Mouse (Mus musculus) retina, postnatal 1 day (tissue): ENCODE measurements around the gene Eml3.

ENCODE experiments used
- DNase-seq: peaks from one replicate; pipeline ENCODE4 v3.0.0-alpha.2; 2012

Eml3 gene

DNA sequence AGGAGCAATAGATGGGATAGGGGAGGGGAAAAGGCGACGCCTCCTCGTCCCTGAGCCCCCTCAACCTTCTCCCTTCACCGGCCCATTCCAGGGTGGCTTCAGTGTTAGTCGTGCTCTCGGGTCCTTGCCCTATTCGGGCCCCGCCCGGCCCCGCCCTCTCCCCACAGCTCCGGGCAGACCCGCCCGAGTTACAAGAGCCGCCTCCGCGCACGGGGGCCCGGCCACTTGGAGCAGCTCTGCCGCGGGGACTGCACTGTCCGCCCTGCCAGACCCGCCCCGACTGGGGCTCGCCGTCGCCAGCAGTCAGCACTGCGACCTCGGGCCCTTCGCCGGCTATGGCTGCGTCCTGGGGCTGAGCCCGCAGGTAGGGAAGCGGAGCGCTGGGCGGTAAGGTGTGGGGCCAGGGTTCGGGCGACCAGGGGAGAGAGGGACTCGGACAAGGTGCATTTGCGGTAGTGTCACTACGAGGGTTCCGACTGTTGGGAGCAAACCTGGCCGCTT is 59.8 kb downstream of the Eml3 start, which contains the start of gene Ahnak:
Ahnak (plus strand) TSS at position 219 of the 501 bp plus-strand sequence.
- DNase-seq: peak; percentile 48

DNA sequence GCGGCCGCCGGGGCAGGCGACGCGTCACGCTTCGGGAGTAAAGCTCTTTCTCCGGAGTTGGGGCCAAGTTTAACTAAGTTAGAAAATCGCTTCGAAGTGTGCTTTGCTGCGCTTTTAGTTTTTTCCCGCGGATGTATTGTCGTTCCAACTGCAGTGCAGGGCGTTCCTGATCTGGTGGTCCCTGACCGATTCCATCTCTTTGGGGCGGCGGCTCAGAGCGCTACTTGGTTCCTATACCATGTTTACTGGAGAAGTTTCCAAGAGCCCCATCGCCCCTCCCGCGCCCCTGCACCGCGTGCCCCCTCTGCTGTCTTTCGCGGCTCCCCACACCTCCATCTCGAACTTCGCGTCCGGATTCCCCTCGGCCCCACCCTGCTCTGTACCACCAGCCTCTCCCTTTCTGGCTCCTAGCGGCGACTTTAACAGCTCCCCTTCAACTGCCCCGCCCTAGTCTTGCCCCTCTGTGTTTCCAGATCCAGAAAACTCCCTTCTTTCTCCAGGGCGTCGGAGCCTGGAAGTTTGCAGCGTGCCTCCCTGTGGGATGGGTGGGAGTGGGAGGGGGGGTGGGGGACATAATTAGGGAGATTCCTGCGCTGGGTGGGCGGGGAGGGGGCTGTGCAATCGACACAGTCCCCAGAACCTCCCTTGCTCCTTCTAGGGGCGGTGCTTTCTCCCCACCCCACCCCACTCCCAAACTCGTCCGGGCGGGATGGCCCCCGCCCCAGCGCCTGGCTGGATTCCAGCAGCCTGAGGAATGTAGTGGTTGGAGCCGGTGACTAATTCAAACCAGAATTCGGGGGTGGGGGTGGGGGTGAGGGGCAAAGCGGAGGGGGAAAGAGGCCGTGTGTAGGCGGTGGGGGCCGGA is 60.4 kb downstream of the Eml3 start:
- peak; percentile 75 for DNase-seq

DNA sequence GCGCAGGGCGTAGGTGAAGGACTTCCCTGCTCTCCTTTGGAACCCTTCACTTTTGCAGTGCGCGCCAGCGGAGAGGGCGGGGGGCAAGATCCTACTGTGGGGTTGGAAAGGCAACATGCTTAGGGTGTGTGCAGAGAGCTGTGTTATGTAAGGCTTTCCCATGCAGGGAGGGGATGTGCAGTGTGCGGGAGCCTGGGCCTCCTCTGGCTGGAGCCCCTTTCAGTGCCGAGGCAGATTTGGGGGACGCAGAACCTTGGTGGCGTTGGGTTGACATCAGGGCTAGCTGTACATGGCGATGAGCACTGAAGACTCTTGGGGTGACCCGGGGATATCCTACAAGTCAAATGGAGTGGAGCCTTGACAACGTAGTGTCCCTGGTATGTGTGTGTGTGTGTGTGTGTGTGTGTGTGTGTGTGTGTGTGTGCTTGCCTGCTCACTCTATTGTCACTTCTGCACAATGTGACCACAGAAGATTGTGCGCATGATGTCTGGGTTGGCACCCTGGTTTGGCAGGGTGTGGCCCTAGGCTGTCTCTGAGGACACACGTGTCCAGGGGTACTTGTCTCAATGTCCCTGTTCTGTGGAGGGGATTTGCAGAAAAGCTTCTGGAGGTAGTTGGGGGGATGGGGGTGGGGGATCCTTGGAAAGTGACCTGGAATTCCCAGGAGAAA is 61.2 kb downstream of the Eml3 start:
- no peak for DNase-seq
